Mouse (Mus musculus): ENCODE data around the gene Cul1. TPM values are rescaled to one million over a fixed set of nuclear protein-coding genes. Genes with fewer than 3 reads are reported as not detected.

Gene Cul1
- polyA plus RNA-seq, 1 experiment = 129 TPM

GRCm38 (mm10) chr6:47472444-47472843 is 19.2 kb downstream of the Cul1 start:
- no peak for DNase-seq (ENCODE audit: low spot score)

DNA sequence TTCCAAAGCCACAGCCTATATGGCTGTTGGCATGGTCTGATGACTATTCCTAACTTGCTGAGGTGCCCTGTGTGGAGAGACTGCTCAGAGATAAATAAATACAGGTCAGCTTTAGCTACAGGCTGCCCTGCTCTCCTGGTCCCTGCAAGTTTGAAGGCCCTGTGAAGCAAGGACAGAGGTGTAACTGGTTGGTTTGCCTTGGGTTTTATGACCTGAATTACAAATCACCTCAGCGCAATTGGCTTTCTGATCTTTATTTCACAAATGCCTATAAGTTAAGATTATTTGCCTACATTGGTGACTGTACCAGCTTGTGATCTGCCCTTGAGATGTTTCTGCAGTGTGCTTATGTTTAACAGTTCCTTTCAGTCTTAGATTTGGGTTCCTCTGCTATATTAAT is 28.8 kb downstream of the Cul1 start:
- DNase-seq (ENCODE audit: low spot score) = no peak

DNA sequence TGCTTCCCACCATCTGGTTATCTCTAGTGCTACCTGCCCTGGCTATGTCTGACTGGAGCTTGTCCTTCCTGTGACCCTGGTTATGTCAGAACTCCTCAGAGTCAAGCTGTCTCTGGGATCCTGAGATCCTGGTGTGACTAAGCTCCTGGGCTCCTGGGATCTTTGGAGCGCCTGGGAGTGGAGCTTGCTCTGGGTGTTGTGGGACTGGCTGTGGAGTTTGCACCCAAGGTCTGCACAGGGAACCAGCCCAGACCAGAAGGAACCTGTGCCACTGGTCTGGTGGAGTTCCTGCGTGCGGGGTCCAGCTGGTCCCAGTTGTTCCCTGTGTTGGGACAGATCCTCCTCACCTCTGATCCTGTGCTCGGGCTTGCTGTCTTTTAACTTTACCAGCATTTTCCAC is 41.4 kb downstream of the Cul1 start:
- no peak for DNase-seq (ENCODE audit: low spot score)

GRCm38 (mm10) chr6:47520030-47520429 is 66.8 kb downstream of the Cul1 start:
- DNase-seq (ENCODE audit: low spot score) = no peak

- DNase-seq (ENCODE audit: low spot score) = no peak
Measured at GRCm38 (mm10) chr6:47522431-47522830, 69.2 kb downstream of the Cul1 start.

DNA sequence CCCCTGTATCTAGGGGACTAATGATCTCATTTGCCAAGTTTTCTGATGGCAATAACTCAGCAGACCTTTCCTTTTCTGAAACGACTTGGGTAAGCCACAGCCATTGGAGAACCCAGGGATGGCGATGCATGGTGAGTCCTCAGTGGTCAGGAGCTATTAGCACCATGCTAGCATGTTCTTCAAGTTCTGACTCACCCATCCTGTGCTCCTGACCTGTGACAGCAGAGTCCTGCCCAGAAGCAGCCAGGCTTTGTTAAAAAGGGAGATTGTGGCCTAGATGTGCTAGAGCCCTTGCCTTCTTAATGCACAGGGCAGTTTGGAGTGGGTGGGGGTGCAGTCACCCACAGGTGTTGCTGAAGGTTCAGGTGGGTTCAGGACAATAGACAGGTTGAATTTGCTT is 71.8 kb downstream of the Cul1 start:
- DNase-seq (ENCODE audit: low spot score) = no peak

DNA sequence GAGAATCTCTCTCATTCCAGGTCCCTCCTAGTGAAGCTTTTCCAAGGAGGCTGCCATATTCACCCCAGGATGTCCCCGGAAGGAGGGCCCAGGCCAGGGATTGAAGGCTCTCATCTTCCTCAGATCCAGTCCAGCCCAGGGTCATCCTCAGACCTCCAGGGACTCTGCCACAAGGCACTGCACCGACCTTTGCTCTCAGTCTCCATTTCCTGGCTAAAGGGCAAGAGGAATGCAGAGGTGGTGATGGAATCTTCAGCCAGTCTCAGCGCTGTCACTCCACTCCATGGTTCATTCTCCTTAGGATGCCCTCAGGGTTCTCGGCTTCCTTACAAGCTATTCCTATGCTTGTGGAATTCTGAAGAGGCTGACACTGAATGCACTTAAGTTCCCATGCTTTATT is 73.2 kb downstream of the Cul1 start:
- DNase-seq (ENCODE audit: low spot score) = no peak

- DNase-seq (ENCODE audit: low spot score) = no peak
Measured at GRCm38 (mm10) chr6:47527129-47527528, 73.9 kb downstream of the Cul1 start.

GRCm38 (mm10) chr6:47527655-47528054 is 74.5 kb downstream of the Cul1 start:
- no peak for DNase-seq (ENCODE audit: low spot score)

GRCm38 (mm10) chr6:47532547-47532946 is 79.3 kb downstream of the Cul1 start:
- DNase-seq (ENCODE audit: low spot score) = no peak

- DNase-seq (ENCODE audit: low spot score) = no peak
Measured at GRCm38 (mm10) chr6:47535333-47535732, 82.1 kb downstream of the Cul1 start.

DNA sequence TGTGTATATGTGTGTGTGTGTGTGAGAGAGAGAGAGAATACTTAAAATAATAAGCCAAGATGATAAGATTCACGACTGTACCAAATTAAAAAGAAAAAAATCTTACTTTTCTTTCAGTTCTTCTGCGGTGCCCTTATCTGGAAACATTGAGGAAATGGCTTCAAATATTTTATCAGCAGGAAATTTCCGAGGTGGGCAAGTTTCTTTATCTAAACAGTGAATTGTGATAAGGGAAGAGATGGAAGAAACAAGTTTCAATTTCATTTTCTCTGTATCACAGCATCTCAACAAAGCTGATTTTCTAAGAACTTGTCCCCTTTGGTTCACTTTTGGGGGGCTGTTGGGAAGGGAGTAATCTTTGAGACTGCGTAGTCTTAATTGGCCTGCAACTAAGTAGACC is 99.1 kb downstream of the Cul1 start:
- no peak for DNase-seq (ENCODE audit: low spot score)

DNA sequence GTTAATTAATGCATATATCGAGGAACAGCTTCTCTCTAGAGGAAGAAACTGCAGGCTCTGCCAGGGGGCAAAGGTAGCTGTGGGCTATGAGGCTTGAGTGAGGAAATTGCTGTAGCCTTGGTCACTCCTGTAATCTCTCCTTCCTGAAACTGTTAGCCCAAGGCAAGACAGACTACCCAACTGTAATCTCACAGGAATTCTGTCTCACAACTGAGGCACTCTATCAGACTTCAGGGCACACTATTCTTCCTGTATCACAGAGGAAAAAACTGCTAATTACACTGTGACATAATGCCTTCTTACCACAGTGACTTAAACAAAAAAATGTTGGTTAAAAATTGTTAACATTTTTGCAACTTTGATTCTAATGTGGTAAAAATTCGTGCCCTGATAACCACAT is 106.1 kb downstream of the Cul1 start:
- no peak for DNase-seq (ENCODE audit: low spot score)

GRCm38 (mm10) chr6:47560407-47560806 is 107.2 kb downstream of the Cul1 start:
- DNase-seq (ENCODE audit: low spot score) = no peak

DNA sequence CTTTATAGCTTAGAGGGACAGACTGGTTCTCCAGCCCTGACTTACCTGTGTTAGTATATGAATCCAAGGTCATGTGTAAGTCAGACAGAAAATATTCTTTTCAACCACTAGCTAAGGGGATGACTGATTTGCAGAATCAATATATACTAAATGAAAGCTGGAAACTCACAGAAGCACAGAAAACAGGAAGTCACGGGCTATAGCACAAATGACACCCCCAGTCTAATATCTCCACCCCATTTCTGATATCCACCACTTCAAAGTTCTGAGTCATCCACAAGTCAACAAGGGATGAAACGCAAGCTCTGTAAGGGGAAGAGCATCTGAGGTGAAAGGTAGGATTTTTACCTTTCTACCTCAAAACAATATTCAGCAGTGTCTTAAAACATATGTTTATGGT is 107.6 kb downstream of the Cul1 start:
- DNase-seq (ENCODE audit: low spot score) = no peak

- DNase-seq (ENCODE audit: low spot score) = no peak
Measured at GRCm38 (mm10) chr6:47561426-47561825, 108.2 kb downstream of the Cul1 start.

- no peak for DNase-seq (ENCODE audit: low spot score)
Measured at GRCm38 (mm10) chr6:47565326-47566035, 112.3 kb downstream of the Cul1 start.

DNA sequence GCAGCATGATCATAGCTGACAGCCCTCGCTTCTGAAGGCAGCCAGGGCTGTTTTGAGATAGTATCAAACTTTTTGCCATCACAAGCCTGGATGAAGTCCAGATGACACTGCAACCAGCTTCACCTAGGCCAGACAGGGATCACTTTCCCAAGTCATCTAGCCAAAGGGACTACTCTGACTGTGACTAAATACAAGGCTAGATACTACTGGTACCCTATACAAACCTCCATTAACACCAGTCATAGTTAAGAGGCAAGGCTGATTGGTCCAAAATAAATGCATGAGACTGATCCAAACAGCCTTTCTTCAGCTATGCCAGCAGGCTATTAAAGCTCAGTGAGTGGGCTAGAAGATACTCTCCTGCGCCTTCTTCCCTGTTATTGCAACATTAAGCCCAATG is 119.7 kb downstream of the Cul1 start:
- DNase-seq (ENCODE audit: low spot score) = no peak

Other genes with a start within 250 kb of the Cul1 start
- 23.6 and 31.8 TPM in 2 replicates for gene Ezh2, start 141.9 kb downstream of the Cul1 start, polyA plus RNA-seq (2012; rRNA removed)